Mouse (Mus musculus): ENCODE results near the gene Ubqln1. TPM values are rescaled to one million over a fixed set of nuclear protein-coding genes. Genes with fewer than 3 reads are reported as not detected.
"Not testable (repeated sequence)": the region's sequence is repeated elsewhere in the genome, so short reads cannot be mapped to it uniquely, and the experiment has no call there.

The Ubqln1 gene
- polyA plus RNA-seq, 1 experiment from 2014 or later = 59.5 TPM

- Histone ChIP-seq H3K36me3 (ENCODE audit: control insufficient read depth, insufficient read depth) (peaks cover 17% of the 10 kb centered on the region), H3K27me3 (replicated peaks; ENCODE audit: control insufficient read depth, insufficient read depth, low read length) (no peaks in the 10 kb centered on the region), H3K27ac (ENCODE audit: low read depth, low read length) (no peak overlapping the region), H3K4me1 (replicated peaks; ENCODE audit: control insufficient read depth, insufficient read depth, low read length) (0 out of 2 replicates have a peak, but pooled peaks cover 3% of the 10 kb centered on the region), H3K4me2 (replicated peaks; ENCODE audit: low read depth) (no peak overlapping the region), H3K9ac (ENCODE audit: low read depth, low read length) (no peak overlapping the region), H3K4me3 (ENCODE audit: low read depth, low read length) (no peak overlapping the region), H3K9me3 (ENCODE audit: control insufficient read depth) (no peaks in the 10 kb centered on the region)
- whole genome bisulfite sequencing = 92% methylated on average over 2 of the region's 2 CpGs
- peak; percentile 24; the same call in 1 of the 2 replicates for TF ChIP-seq CTCF (IDR thresholded peaks at IDR 0.05; ENCODE audit: low read depth)
- no peak for ATAC-seq
Measured at GRCm38 (mm10) chr13:58156031-58156430, 59.4 kb downstream of the Ubqln1 start.

- ATAC-seq = no peak
- no peak overlapping the region for H3K4me2 ChIP-seq (replicated peaks; ENCODE audit: low read depth)
- no peak for TF ChIP-seq CTCF (IDR thresholded peaks at IDR 0.05; ENCODE audit: low read depth)
- H3K27me3 ChIP-seq (replicated peaks; ENCODE audit: control insufficient read depth, insufficient read depth, low read length) = no peaks in the 10 kb centered on the region
- no peak overlapping the region for H3K27ac ChIP-seq (ENCODE audit: low read depth, low read length)
- H3K9me3 ChIP-seq (ENCODE audit: control insufficient read depth) = no peaks in the 10 kb centered on the region
- WGBS = 75% methylated on average over 11 of the region's 11 CpGs
- no peak overlapping the region for H3K9ac ChIP-seq (ENCODE audit: low read depth, low read length)
- no peaks in the 10 kb centered on the region for H3K36me3 ChIP-seq (ENCODE audit: control insufficient read depth, insufficient read depth)
- no peak overlapping the region for H3K4me3 ChIP-seq (ENCODE audit: low read depth, low read length)
- no peaks in the 10 kb centered on the region for H3K4me1 ChIP-seq (replicated peaks; ENCODE audit: control insufficient read depth, insufficient read depth, low read length)
Measured at GRCm38 (mm10) chr13:58150442-58150841, 65.0 kb downstream of the Ubqln1 start.

GRCm38 (mm10) chr13:58149629-58150028 is 65.8 kb downstream of the Ubqln1 start:
- Histone ChIP-seq H3K27ac (ENCODE audit: low read depth, low read length) (no peak overlapping the region), H3K4me2 (replicated peaks; ENCODE audit: low read depth) (no peak overlapping the region), H3K36me3 (ENCODE audit: control insufficient read depth, insufficient read depth) (no peaks in the 10 kb centered on the region), H3K9ac (ENCODE audit: low read depth, low read length) (no peak overlapping the region), H3K9me3 (ENCODE audit: control insufficient read depth) (no peaks in the 10 kb centered on the region), H3K4me1 (replicated peaks; ENCODE audit: control insufficient read depth, insufficient read depth, low read length) (no peaks in the 10 kb centered on the region), H3K27me3 (replicated peaks; ENCODE audit: control insufficient read depth, insufficient read depth, low read length) (no peaks in the 10 kb centered on the region), H3K4me3 (ENCODE audit: low read depth, low read length) (no peak overlapping the region)
- no peak for TF ChIP-seq CTCF (IDR thresholded peaks at IDR 0.05; ENCODE audit: low read depth)
- ATAC-seq = no peak
- 76% methylated on average over 3 of the region's 3 CpGs for WGBS

- WGBS = 42% methylated on average over 5 of the region's 5 CpGs
- ATAC-seq = peak; percentile 54; the same call in 1 of the 2 replicates
- peak overlapping the region; percentile 33 for H3K4me3 ChIP-seq (ENCODE audit: low read depth, low read length)
Measured at GRCm38 (mm10) chr13:58149033-58149558, 66.4 kb downstream of the Ubqln1 start.

GRCm38 (mm10) chr13:58148256-58148831 is 67.1 kb downstream of the Ubqln1 start:
- no peaks in the 10 kb centered on the region for H3K27me3 ChIP-seq (replicated peaks; ENCODE audit: control insufficient read depth, insufficient read depth, low read length)
- H3K27ac ChIP-seq (ENCODE audit: low read depth, low read length) = no peak overlapping the region
- peak overlapping the region; percentile 65 for H3K4me2 ChIP-seq (replicated peaks; ENCODE audit: low read depth)
- peak; percentile 78 for ATAC-seq
- no peaks in the 10 kb centered on the region for H3K4me1 ChIP-seq (replicated peaks; ENCODE audit: control insufficient read depth, insufficient read depth, low read length)
- no peak for TF ChIP-seq CTCF (IDR thresholded peaks at IDR 0.05; ENCODE audit: low read depth)
- 2% methylated on average over 17 of the region's 17 CpGs for WGBS
- H3K9ac ChIP-seq (ENCODE audit: low read depth, low read length) = peak overlapping the region; percentile 0; the same call in 1 of the 2 replicates
- no peaks in the 10 kb centered on the region for H3K9me3 ChIP-seq (ENCODE audit: control insufficient read depth)
- H3K4me3 ChIP-seq (ENCODE audit: low read depth, low read length) = peak overlapping the region; percentile 33
- H3K36me3 ChIP-seq (ENCODE audit: control insufficient read depth, insufficient read depth) = no peaks in the 10 kb centered on the region

More at GRCm38 (mm10) chr13:58149033-58149558, 66.4 kb downstream of the Ubqln1 start:
- Histone ChIP-seq H3K9ac (ENCODE audit: low read depth, low read length) (no peak overlapping the region), H3K9me3 (ENCODE audit: control insufficient read depth) (no peaks in the 10 kb centered on the region), H3K27me3 (replicated peaks; ENCODE audit: control insufficient read depth, insufficient read depth, low read length) (no peaks in the 10 kb centered on the region), H3K27ac (ENCODE audit: low read depth, low read length) (no peak overlapping the region), H3K4me2 (replicated peaks; ENCODE audit: low read depth) (peak overlapping the region; percentile 65), H3K4me1 (replicated peaks; ENCODE audit: control insufficient read depth, insufficient read depth, low read length) (no peaks in the 10 kb centered on the region), H3K36me3 (ENCODE audit: control insufficient read depth, insufficient read depth) (no peaks in the 10 kb centered on the region)
- TF ChIP-seq CTCF (IDR thresholded peaks at IDR 0.05; ENCODE audit: low read depth) = peak; percentile 73

- H3K27ac ChIP-seq (ENCODE audit: low read depth, low read length) = no peak overlapping the region
- no peak overlapping the region for H3K4me3 ChIP-seq (ENCODE audit: low read depth, low read length)
- H3K27me3 ChIP-seq (replicated peaks; ENCODE audit: control insufficient read depth, insufficient read depth, low read length) = no peaks in the 10 kb centered on the region
- no peaks in the 10 kb centered on the region for H3K36me3 ChIP-seq (ENCODE audit: control insufficient read depth, insufficient read depth)
- 75% methylated on average over 1 of the region's 1 CpGs for WGBS
- no peak overlapping the region for H3K9ac ChIP-seq (ENCODE audit: low read depth, low read length)
- H3K4me1 ChIP-seq (replicated peaks; ENCODE audit: control insufficient read depth, insufficient read depth, low read length) = no peaks in the 10 kb centered on the region
- no peak for TF ChIP-seq CTCF (IDR thresholded peaks at IDR 0.05; ENCODE audit: low read depth)
- no peak for ATAC-seq
- no peaks in the 10 kb centered on the region for H3K9me3 ChIP-seq (ENCODE audit: control insufficient read depth)
- no peak overlapping the region for H3K4me2 ChIP-seq (replicated peaks; ENCODE audit: low read depth)
Measured at GRCm38 (mm10) chr13:58147760-58148159, 67.7 kb downstream of the Ubqln1 start.

- not testable (repeated sequence) for ATAC-seq; H3K4me3 ChIP-seq (ENCODE audit: low read depth, low read length); H3K4me2 ChIP-seq (replicated peaks; ENCODE audit: low read depth); H3K27me3 ChIP-seq (replicated peaks; ENCODE audit: control insufficient read depth, insufficient read depth, low read length); H3K36me3 ChIP-seq (ENCODE audit: control insufficient read depth, insufficient read depth); H3K4me1 ChIP-seq (replicated peaks; ENCODE audit: control insufficient read depth, insufficient read depth, low read length); H3K27ac ChIP-seq (ENCODE audit: low read depth, low read length); H3K9ac ChIP-seq (ENCODE audit: low read depth, low read length); H3K9me3 ChIP-seq (ENCODE audit: control insufficient read depth)
- 97% methylated on average over 8 of the region's 8 CpGs for WGBS
Measured at GRCm38 (mm10) chr13:58146603-58147002, 68.8 kb downstream of the Ubqln1 start.
